8 mouse cellular contexts compared by ENCODE assay signal in genomic region chr3:84732516-84732915, GRCm38 (mm10).
DNase-seq lines count a peak whose midpoint lies in the region; ATAC-seq and TF ChIP-seq lines count a peak whose summit lies in the region.

No protein-coding gene starts in this region.

- H3K9me3 ChIP-seq in neural tube, embryonic 11.5 days (ENCODE audit: control insufficient read depth, low read length), result no peaks in the 10 kb centered on the region
- H3K9me3 ChIP-seq in limb, embryonic 15.5 days, result no peaks in the 10 kb centered on the region
- H3K9me3 ChIP-seq in stomach, embryonic 15.5 days, result no peaks in the 10 kb centered on the region

- ATAC-seq in neural tube, embryonic 11.5 days (ENCODE audit: insufficient read depth, low FRiP score, low TSS enrichment), result peak; percentile 45
- no peak for ATAC-seq in limb, embryonic 15.5 days (ENCODE audit: insufficient number of reproducible peaks, low FRiP score, low TSS enrichment, low read depth)
- no peak for ATAC-seq in stomach, embryonic 15.5 days (ENCODE audit: insufficient read depth, low FRiP score, low read depth)
- no peak for ATAC-seq in erythroid progenitor cell, adult 5-6 weeks (replicated peaks; ENCODE audit: low FRiP score, poor library complexity, severe bottlenecking)

- H3K4me2 ChIP-seq in neural tube, embryonic 11.5 days (ENCODE audit: low read depth), result peak overlapping the region; percentile 52
- peak overlapping the region; percentile 44; the same call in 1 of the 2 replicates for H3K4me2 ChIP-seq in limb, embryonic 15.5 days
- peak overlapping the region; percentile 50 for H3K4me2 ChIP-seq in stomach, embryonic 15.5 days

- no peaks in the 10 kb centered on the region for H3K27me3 ChIP-seq in neural tube, embryonic 11.5 days (ENCODE audit: control insufficient read depth, insufficient read depth, low read length)
- H3K27me3 ChIP-seq in limb, embryonic 15.5 days, result peaks cover 22% of the 10 kb centered on the region
- H3K27me3 ChIP-seq in stomach, embryonic 15.5 days (replicated peaks), result no peaks in the 10 kb centered on the region

- no peak overlapping the region for H3K27ac ChIP-seq in gastrocnemius, adult 2 months
- H3K27ac ChIP-seq in neural tube, embryonic 11.5 days (ENCODE audit: low read depth, low read length), result peak overlapping the region; percentile 35; the same call in 1 of the 2 replicates
- H3K27ac ChIP-seq in limb, embryonic 15.5 days, result no peak overlapping the region
- H3K27ac ChIP-seq in stomach, embryonic 15.5 days, result no peak overlapping the region

- no peak for TF ChIP-seq CTCF in gastrocnemius, adult 2 months (IDR thresholded peaks at IDR 0.05)

- no peak for DNase-seq in gastrocnemius, adult 2 months
- DNase-seq in gastrocnemius, postnatal 4 days (ENCODE audit: low spot score in 2 of 2), result no peak
- DNase-seq in neural tube, embryonic 11.5 days (ENCODE audit: low spot score), result no peak
- no peak for DNase-seq in neural tube, embryonic 10.5 days (ENCODE audit: extremely low spot score, low spot score)
- DNase-seq in kidney, adult 9 months, result no peak

- H3K4me3 ChIP-seq in gastrocnemius, adult 2 months, result peak overlapping the region; percentile 68
- peak overlapping the region; percentile 24; the same call in 1 of the 2 replicates for H3K4me3 ChIP-seq in neural tube, embryonic 11.5 days (ENCODE audit: low read depth, low read length)
- H3K4me3 ChIP-seq in limb, embryonic 15.5 days, result peak overlapping the region; percentile 23
- no peak overlapping the region for H3K4me3 ChIP-seq in stomach, embryonic 15.5 days (replicated peaks)

- peaks cover 5% of the 10 kb centered on the region; the same call in 1 of the 2 replicates for H3K4me1 ChIP-seq in neural tube, embryonic 11.5 days (ENCODE audit: control insufficient read depth, insufficient read depth, low read length)
- peaks cover 19% of the 10 kb centered on the region for H3K4me1 ChIP-seq in limb, embryonic 15.5 days
- H3K4me1 ChIP-seq in stomach, embryonic 15.5 days, result peaks cover 14% of the 10 kb centered on the region

- intact Hi-C loops in gastrocnemius, adult 2 months (cut with DNase I), result no loop called here

- 1% methylated on average over 6 of the region's 6 CpGs for WGBS in neural tube, embryonic 11.5 days
- 14% methylated on average over 6 of the region's 6 CpGs for WGBS in limb, embryonic 15.5 days
- 26% methylated on average over 6 of the region's 6 CpGs for WGBS in stomach, embryonic 15.5 days

- H3K9ac ChIP-seq in neural tube, embryonic 11.5 days (ENCODE audit: low read length), result peak overlapping the region; percentile 23
- no peak overlapping the region for H3K9ac ChIP-seq in limb, embryonic 15.5 days
- H3K9ac ChIP-seq in stomach, embryonic 15.5 days, result no peak overlapping the region

- no peaks in the 10 kb centered on the region for H3K36me3 ChIP-seq in neural tube, embryonic 11.5 days (ENCODE audit: control insufficient read depth, insufficient read depth, low read length)
- H3K36me3 ChIP-seq in limb, embryonic 15.5 days, result no peaks in the 10 kb centered on the region
- H3K36me3 ChIP-seq in stomach, embryonic 15.5 days, result no peaks in the 10 kb centered on the region
